Mouse (Mus musculus): Measurements from ENCODE around the gene Gm10521.

DNA sequence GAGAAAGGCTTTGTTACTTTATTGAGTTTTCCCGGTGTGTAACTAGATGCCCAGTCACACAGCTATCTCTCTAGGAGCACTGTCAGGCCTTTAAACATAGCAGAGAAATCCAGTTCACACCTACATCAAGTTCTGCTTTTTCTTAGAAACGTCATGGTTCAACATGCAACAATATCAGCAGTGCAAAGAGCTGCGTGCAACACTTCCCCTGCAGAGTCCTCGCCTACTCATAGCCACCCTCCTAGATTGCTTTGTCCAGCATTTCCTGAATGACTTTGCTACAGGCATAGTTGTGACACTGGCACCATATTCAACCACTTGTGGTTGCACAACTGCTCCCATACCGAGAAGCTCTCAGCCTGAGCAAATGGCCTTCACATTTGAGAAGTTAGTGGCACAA lies 46.0 kb upstream of the Gm10521 start:
- TF ChIP-seq POLR2A (IDR thresholded peaks at IDR 0.05; ENCODE audit: borderline replicate concordance, extremely low read depth, insufficient read depth, insufficient read length, poor library complexity, severe bottlenecking), result no peak
- TF ChIP-seq CTCF (IDR thresholded peaks at IDR 0.05; ENCODE audit: borderline replicate concordance, extremely low read depth, insufficient read depth, insufficient read length), result no peak
